Mouse (Mus musculus): ENCODE data around the gene Vmn2r81. TPM values are rescaled to one million over a fixed set of nuclear protein-coding genes. Genes with fewer than 3 reads are reported as not detected.

The Vmn2r81 gene
- not detected in 2 replicates for polyA plus RNA-seq (2015; fragmentation: Nextera tagmentation; extraction: Ambion mirVana)

DNA sequence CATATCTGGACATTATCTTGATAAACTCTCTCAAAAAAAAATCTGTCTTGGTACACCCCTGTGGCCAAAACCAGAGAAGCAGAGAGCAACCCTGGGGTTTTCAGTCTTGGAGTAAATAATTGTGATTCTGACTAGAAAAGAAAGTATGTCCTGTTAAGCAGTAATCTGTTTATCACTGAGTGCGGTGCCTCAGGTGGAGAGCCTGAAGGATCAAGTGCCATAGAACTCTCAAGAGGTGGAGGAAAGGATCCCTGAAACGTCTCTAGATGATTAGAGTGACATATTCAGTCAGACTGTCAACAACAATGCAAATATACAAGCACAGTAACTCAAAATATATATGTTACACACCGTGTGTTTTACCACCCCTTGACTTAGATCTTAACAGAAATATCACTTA, at the start of gene Vmn2r81:
TSS of gene Vmn2r81 (plus strand) at position 301 of the 400 bp plus-strand sequence.

Other genes with a start within 250 kb of the Vmn2r81 start
- gene Olfr1351, start 235.2 kb upstream of the Vmn2r81 start, polyA plus RNA-seq (2015; fragmentation: Nextera tagmentation; extraction: Ambion mirVana): not detected in 2 replicates
- gene Olfr57, start 219.0 kb upstream of the Vmn2r81 start, polyA plus RNA-seq (2015; fragmentation: Nextera tagmentation; extraction: Ambion mirVana): not detected in 2 replicates
- gene 2610008E11Rik, start 150.1 kb upstream of the Vmn2r81 start, polyA plus RNA-seq (2015; fragmentation: Nextera tagmentation; extraction: Ambion mirVana): 11.1 and 11.4 TPM in 2 replicates
- gene Vmn2r80, start 98.9 kb upstream of the Vmn2r81 start, polyA plus RNA-seq (2015; fragmentation: Nextera tagmentation; extraction: Ambion mirVana): not detected in 2 replicates
- gene Vmn2r82, start 108.8 kb downstream of the Vmn2r81 start, polyA plus RNA-seq (2015; fragmentation: Nextera tagmentation; extraction: Ambion mirVana): not detected in 2 replicates
- not detected in 2 replicates for gene Vmn2r83, start 221.0 kb downstream of the Vmn2r81 start, polyA plus RNA-seq (2015; fragmentation: Nextera tagmentation; extraction: Ambion mirVana)

All from skeletal muscle tissue, postnatal 0 days (tissue).